Mouse (Mus musculus) heart, postnatal 0 days (tissue): ENCODE data around the gene Cacna1c.

Experiments
- CTCF ChIP-seq: IDR thresholded peaks from 2 replicates; pipeline ENCODE4 v1.5.1; 2016; ENCODE audit warnings: antibody characterized with exemption, control low read depth, low read depth
- EP300 ChIP-seq: IDR thresholded peaks from 2 replicates; pipeline ENCODE4 v1.6.1; 2016; ENCODE audit warnings: antibody characterized with exemption, low read depth

DNA sequence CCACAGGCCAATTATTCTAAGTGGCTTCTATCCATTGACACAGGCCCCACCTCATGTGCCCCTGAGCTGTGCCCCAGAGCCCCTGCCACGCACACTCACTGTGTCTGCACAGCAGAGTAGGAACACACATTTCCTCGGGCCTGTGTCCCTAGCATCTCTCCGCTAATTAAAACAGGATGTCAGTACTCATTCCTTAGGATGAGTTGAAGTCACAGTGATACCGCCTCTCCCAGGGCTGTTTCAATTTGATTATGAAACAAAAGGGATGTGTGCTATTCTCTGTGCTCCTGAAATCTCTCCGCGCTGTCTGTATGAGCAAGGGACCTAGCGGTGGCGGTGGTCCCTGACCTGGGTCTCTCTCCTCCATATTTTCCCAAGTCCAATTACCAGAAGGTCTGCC is 296.5 kb downstream of the Cacna1c start:
- TF ChIP-seq CTCF = no peak
- TF ChIP-seq EP300 = no peak
